Mouse (Mus musculus): ENCODE measurements at regions not wholly inside any gene's neighbourhood (a gene's known extent, or its start where the extent isn't known, plus 50 kb on each side); places are given as distances from the start of the nearest gene placed in this dataset.

- no peak for DNase-seq (ENCODE audit: low spot score in 2 of 2)
Measured at GRCm38 (mm10) chrX:47229506-47229905, 663.3 kb downstream of the Smarca1 start.

GRCm38 (mm10) chrX:47182902-47183301, 709.9 kb downstream of the Smarca1 start:
- DNase-seq (ENCODE audit: low spot score in 2 of 2) = no peak

DNA sequence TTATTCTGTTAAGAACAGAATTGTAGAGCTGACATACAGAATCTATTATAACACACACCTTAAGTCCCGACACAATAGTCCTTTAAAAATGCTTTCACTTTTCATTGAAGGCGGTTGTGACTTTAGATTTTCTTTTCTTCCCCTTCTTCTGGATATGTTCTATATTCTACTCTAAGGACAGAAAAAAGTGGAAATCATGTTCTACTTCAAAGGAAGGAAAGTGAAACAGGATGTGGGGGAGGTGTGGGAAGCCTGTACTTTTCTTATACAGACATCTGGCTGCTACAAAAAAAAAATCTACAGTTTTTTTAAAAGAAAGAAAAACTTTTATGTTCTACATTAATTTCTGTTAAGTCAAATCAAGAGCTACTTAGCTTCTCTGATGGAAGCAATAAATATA, 735.0 kb downstream of the Smarca1 start:
- peak in 1 of 2 experiments; percentile 0 for DNase-seq (ENCODE audit: low spot score in 2 of 2)

- peak in 1 of 2 experiments; percentile 1 for DNase-seq (ENCODE audit: low spot score in 2 of 2)
Measured at GRCm38 (mm10) chrX:47124140-47124928, 768.4 kb downstream of the Smarca1 start.
